ENCODE assay signal across 8 mouse cellular contexts in genomic region chr5:16947430-16947829, GRCm38 (mm10).
DNase-seq lines count a peak whose midpoint lies in the region; ATAC-seq and TF ChIP-seq lines count a peak whose summit lies in the region.

No protein-coding gene starts in this region.

- no peak overlapping the region for H3K27ac ChIP-seq in forebrain, postnatal 0 days (ENCODE audit: low read depth, low read length)

- no peaks in the 10 kb centered on the region for H3K36me3 ChIP-seq in forebrain, postnatal 0 days (ENCODE audit: insufficient read depth)

- no peaks in the 10 kb centered on the region for H3K9me3 ChIP-seq in forebrain, postnatal 0 days (ENCODE audit: low read length)

- TF ChIP-seq CTCF in forebrain, postnatal 0 days (IDR thresholded peaks at IDR 0.05; ENCODE audit: low read depth): peak; percentile 63

- no peaks in the 10 kb centered on the region for H3K4me1 ChIP-seq in forebrain, postnatal 0 days (ENCODE audit: insufficient read depth)

- 15% methylated on average over 1 of the region's 1 CpGs for WGBS in forebrain, postnatal 0 days

- no peak overlapping the region for H3K4me2 ChIP-seq in forebrain, postnatal 0 days (ENCODE audit: low read depth)

- H3K27me3 ChIP-seq in forebrain, postnatal 0 days (ENCODE audit: insufficient read depth, low read length): no peaks in the 10 kb centered on the region

- no peak overlapping the region for H3K4me3 ChIP-seq in forebrain, postnatal 0 days (ENCODE audit: low read depth, low read length)

- H3K9ac ChIP-seq in forebrain, postnatal 0 days: no peak overlapping the region

- intact Hi-C loops in left cerebral cortex, postnatal 25 days (cut with DNase I): no loop called here
- intact Hi-C loops in gastrocnemius, postnatal 14 days (cut with DNase I; ENCODE audit: low total_unique reads): no loop called here

- DNase-seq in left cerebral cortex, postnatal 25 days (ENCODE audit: low spot score in 2 of 2): peak; percentile 31 to 49
- no peak for DNase-seq in left cerebral cortex, adult 18-20 months (ENCODE audit: low spot score in 2 of 2)
- DNase-seq in ZHBTc4 (ENCODE audit: low read depth, low spot score): peak; percentile 72
- peak; percentile 64 for DNase-seq in forebrain, postnatal 0 days
- no peak for DNase-seq in gastrocnemius, postnatal 14 days
- no peak for DNase-seq in spleen, postnatal 4 days (ENCODE audit: low spot score in 2 of 2)
- DNase-seq in right cerebral cortex, postnatal 10 days (ENCODE audit: low spot score in 2 of 2): no peak

- peak; percentile 62 for ATAC-seq in forebrain, postnatal 0 days
- peak; percentile 67; the same call in 1 of the 2 replicates for ATAC-seq in megakaryocyte-erythroid progenitor cell, adult 5-6 weeks (replicated peaks; ENCODE audit: low FRiP score, low TSS enrichment, poor library complexity, severe bottlenecking)

Comparison
In these comparisons a context has a peak if more than half of its experiments do, and no peak if none do; other contexts are left out.
1. DNase-seq: peak in left cerebral cortex, postnatal 25 days (2 of 2), ZHBTc4 (single experiment) and forebrain, postnatal 0 days (single experiment); none in left cerebral cortex, adult 18-20 months (0 of 2), gastrocnemius, postnatal 14 days (single experiment), spleen, postnatal 4 days (0 of 2) and right cerebral cortex, postnatal 10 days (0 of 2).